Mouse (Mus musculus): ENCODE data around the gene Kcnh1. TPM values are rescaled to one million over a fixed set of nuclear protein-coding genes. Genes with fewer than 3 reads are reported as not detected.

The Kcnh1 gene
- total and polyA plus RNA-seq, 3 experiments: 0.05 TPM; not detected in 2

DNA sequence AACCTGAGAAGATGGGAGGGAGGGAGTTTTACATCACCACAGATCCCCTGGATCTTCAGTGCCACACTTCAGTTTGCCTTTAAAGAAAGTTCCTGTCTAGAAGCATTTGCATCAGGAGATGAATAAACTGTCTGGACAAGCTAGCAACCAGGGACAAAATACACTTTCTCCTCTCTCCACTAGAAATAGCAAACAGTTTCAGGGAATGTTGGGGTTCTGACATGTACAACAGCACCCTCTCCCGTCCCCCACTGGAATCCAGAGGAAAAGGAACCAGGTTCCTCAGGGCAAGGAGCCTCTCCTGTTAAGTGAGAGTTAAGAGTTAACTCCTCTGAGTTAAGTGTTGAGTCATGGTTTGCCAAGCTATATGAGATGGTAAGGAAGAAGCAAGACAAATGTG lies 356.3 kb downstream of the Kcnh1 start:
- Histone ChIP-seq H3K4me3 (ENCODE audit: low read depth, low read length) (no peak overlapping the region), H3K4me1 (ENCODE audit: insufficient read depth, low read depth, low read length) (no peaks in the 10 kb centered on the region), H3K9me3 (replicated peaks) (peaks cover 75% of the 10 kb centered on the region), H3K27me3 (ENCODE audit: insufficient read depth, low read length) (no peaks in the 10 kb centered on the region), H3K36me3 (replicated peaks) (no peaks in the 10 kb centered on the region)
- ATAC-seq (ENCODE audit: extremely low read depth, insufficient number of reproducible peaks, low FRiP score, poor library complexity, severe bottlenecking) (no peak), DNase-seq (ENCODE audit: low spot score) (no peak)
- no peak for TF ChIP-seq GATA2 (IDR thresholded peaks at IDR 0.05; ENCODE audit: borderline replicate concordance, low read depth, low read length)
- no peak for TF ChIP-seq TAL1 (conservative IDR thresholded peaks at IDR 0.05; ENCODE audit: low read depth, low read length)
- no peak for TF ChIP-seq CTCF (IDR thresholded peaks at IDR 0.05; ENCODE audit: low read depth, low read length)
- no peak for TF ChIP-seq GATA1 (IDR thresholded peaks at IDR 0.05; ENCODE audit: borderline replicate concordance, low read length)
- TF ChIP-seq POLR2AphosphoS5 (IDR thresholded peaks at IDR 0.05; ENCODE audit: insufficient replicate concordance, low read depth, low read length): no peak

DNA sequence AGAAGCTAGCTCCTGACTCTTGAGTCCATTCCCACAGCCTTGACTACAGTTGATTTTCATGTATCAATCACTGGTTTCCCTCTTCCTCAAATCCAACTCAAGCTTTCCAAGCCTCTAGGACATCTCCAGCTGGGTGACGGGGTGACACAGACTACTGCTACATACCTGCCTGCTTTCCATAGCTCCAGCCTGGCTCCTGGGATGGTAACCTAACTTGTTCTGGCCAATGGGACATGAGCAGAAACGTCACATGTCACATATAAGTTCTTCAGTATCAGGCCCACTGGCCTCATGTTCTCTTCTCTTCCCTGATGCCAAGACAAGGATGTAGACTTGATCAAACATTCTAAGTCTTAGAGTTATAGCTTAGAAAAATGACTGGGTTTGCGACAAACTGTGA lies 360.0 kb downstream of the Kcnh1 start:
- Histone ChIP-seq H3K4me3 (ENCODE audit: low read depth, low read length) (no peak overlapping the region), H3K4me1 (ENCODE audit: insufficient read depth, low read depth, low read length) (no peaks in the 10 kb centered on the region), H3K9me3 (replicated peaks) (peaks cover 74% of the 10 kb centered on the region), H3K27me3 (ENCODE audit: insufficient read depth, low read length) (no peaks in the 10 kb centered on the region), H3K36me3 (replicated peaks) (no peaks in the 10 kb centered on the region)
- DNase-seq (ENCODE audit: low spot score) (no peak), ATAC-seq (ENCODE audit: extremely low read depth, insufficient number of reproducible peaks, low FRiP score, poor library complexity, severe bottlenecking) (no peak)
- TF ChIP-seq POLR2AphosphoS5 (IDR thresholded peaks at IDR 0.05; ENCODE audit: insufficient replicate concordance, low read depth, low read length): no peak
- no peak for TF ChIP-seq GATA2 (IDR thresholded peaks at IDR 0.05; ENCODE audit: borderline replicate concordance, low read depth, low read length)
- TF ChIP-seq TAL1 (conservative IDR thresholded peaks at IDR 0.05; ENCODE audit: low read depth, low read length): no peak
- no peak for TF ChIP-seq CTCF (IDR thresholded peaks at IDR 0.05; ENCODE audit: low read depth, low read length)
- TF ChIP-seq GATA1 (IDR thresholded peaks at IDR 0.05; ENCODE audit: borderline replicate concordance, low read length): no peak

DNA sequence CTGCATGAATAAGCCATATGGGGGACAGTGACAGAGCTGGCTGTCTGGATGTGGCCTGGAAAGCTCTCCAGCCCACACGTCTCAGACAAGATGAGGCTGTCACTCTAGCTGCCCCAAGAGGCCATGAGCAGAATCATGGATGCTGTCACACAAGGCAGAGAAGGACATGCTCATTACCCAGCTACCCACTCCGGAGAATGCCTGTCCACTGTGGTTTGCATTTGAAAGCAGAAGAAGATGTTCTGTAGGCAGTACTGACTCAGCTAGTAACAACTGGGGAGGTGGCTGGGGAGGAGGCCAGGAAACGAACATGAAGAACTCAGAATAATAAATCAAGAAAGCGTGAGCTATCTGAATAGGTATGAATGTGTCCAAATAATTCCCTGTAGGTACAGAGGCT lies 364.9 kb downstream of the Kcnh1 start:
- peaks cover 60% of the 10 kb centered on the region for H3K9me3 ChIP-seq (replicated peaks)
- no peak for ATAC-seq (ENCODE audit: extremely low read depth, insufficient number of reproducible peaks, low FRiP score, poor library complexity, severe bottlenecking)

DNA sequence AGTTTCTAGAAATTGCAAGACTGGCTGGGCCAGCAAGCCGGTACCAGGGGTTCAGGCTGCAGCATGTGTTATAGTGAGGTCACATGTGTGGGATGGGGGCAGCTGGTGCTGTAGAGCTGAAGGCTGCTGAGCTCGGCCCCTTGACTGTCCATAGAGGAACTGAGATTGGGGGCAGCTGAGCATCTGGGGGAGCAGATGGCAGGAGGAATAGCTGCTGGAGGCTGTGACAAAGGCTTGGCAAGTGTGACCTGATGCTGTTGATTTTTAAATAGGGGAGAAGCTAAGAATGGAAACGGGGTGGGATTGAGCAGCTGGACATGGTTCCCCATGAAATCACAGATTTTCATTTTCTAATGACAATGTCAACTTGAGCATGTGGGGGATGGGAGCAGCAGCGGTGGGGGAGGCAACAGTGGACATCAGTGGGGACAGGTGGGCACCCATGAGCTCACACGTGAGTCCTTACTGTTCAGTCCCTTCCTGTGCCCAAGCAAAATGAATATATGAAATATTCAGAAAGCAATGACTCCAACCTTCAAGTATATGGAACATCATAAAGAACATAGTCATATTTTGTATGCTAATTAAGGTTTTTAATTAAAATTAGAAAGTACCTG lies 367.5 kb downstream of the Kcnh1 start:
- Histone ChIP-seq H3K27me3 (ENCODE audit: insufficient read depth, low read length) (no peaks in the 10 kb centered on the region), H3K9me3 (replicated peaks) (peaks cover 45% of the 10 kb centered on the region), H3K4me1 (ENCODE audit: insufficient read depth, low read depth, low read length) (no peaks in the 10 kb centered on the region), H3K4me3 (ENCODE audit: low read depth, low read length) (no peak overlapping the region), H3K36me3 (replicated peaks) (no peaks in the 10 kb centered on the region)
- no peak for ATAC-seq (ENCODE audit: extremely low read depth, insufficient number of reproducible peaks, low FRiP score, poor library complexity, severe bottlenecking)
- TF ChIP-seq GATA1 (IDR thresholded peaks at IDR 0.05; ENCODE audit: borderline replicate concordance, low read length) (no peak), TAL1 (conservative IDR thresholded peaks at IDR 0.05; ENCODE audit: low read depth, low read length) (no peak), CTCF (IDR thresholded peaks at IDR 0.05; ENCODE audit: low read depth, low read length) (no peak), GATA2 (IDR thresholded peaks at IDR 0.05; ENCODE audit: borderline replicate concordance, low read depth, low read length) (no peak), POLR2AphosphoS5 (IDR thresholded peaks at IDR 0.05; ENCODE audit: insufficient replicate concordance, low read depth, low read length) (no peak)
- no peak for DNase-seq (ENCODE audit: low spot score)

More for the DNA sequence above, 364.9 kb downstream of the Kcnh1 start:
- Histone ChIP-seq H3K36me3 (replicated peaks) (no peaks in the 10 kb centered on the region), H3K4me3 (ENCODE audit: low read depth, low read length) (no peak overlapping the region), H3K4me1 (ENCODE audit: insufficient read depth, low read depth, low read length) (no peaks in the 10 kb centered on the region), H3K27me3 (ENCODE audit: insufficient read depth, low read length) (no peaks in the 10 kb centered on the region)
- no peak for DNase-seq (ENCODE audit: low spot score)
- TF ChIP-seq CTCF (IDR thresholded peaks at IDR 0.05; ENCODE audit: low read depth, low read length): no peak
- TF ChIP-seq GATA2 (IDR thresholded peaks at IDR 0.05; ENCODE audit: borderline replicate concordance, low read depth, low read length): no peak

GRCm38 (mm10) chr1:192559341-192559740 lies 368.8 kb downstream of the Kcnh1 start:
- Histone ChIP-seq H3K4me3 (ENCODE audit: low read depth, low read length) (no peak overlapping the region), H3K4me1 (ENCODE audit: insufficient read depth, low read depth, low read length) (no peaks in the 10 kb centered on the region), H3K27me3 (ENCODE audit: insufficient read depth, low read length) (no peaks in the 10 kb centered on the region), H3K9me3 (replicated peaks) (peaks cover 36% of the 10 kb centered on the region), H3K36me3 (replicated peaks) (no peaks in the 10 kb centered on the region)
- DNase-seq (ENCODE audit: low spot score) (no peak), ATAC-seq (ENCODE audit: extremely low read depth, insufficient number of reproducible peaks, low FRiP score, poor library complexity, severe bottlenecking) (no peak)
- TF ChIP-seq POLR2AphosphoS5 (IDR thresholded peaks at IDR 0.05; ENCODE audit: insufficient replicate concordance, low read depth, low read length) (no peak), GATA1 (IDR thresholded peaks at IDR 0.05; ENCODE audit: borderline replicate concordance, low read length) (no peak), GATA2 (IDR thresholded peaks at IDR 0.05; ENCODE audit: borderline replicate concordance, low read depth, low read length) (no peak), CTCF (IDR thresholded peaks at IDR 0.05; ENCODE audit: low read depth, low read length) (no peak), TAL1 (conservative IDR thresholded peaks at IDR 0.05; ENCODE audit: low read depth, low read length) (no peak)

Other genes starting within 250 kb of the Kcnh1 start
- not detected in 2 replicates for gene Rd3, start 213.4 kb upstream of the Kcnh1 start, total RNA-seq (2014; fragmentation: Nextera tagmentation)
- gene Rd3, start 213.4 kb upstream of the Kcnh1 start, total RNA-seq (2017): 0.12 TPM in 1 of 2 replicates, not detected in the other
- gene Rd3, start 213.4 kb upstream of the Kcnh1 start, polyA plus RNA-seq (2012): not detected in 2 replicates
- gene Traf5, start 98.2 kb upstream of the Kcnh1 start, total RNA-seq (2014; fragmentation: Nextera tagmentation): 3.5 and 6.8 TPM in 2 replicates
- 3.5 and 4.7 TPM in 2 replicates for gene Traf5, start 98.2 kb upstream of the Kcnh1 start, total RNA-seq (2017)
- 1.1 and 1.6 TPM in 2 replicates for gene Traf5, start 98.2 kb upstream of the Kcnh1 start, polyA plus RNA-seq (2012)
- gene Rcor3, start 52.7 kb upstream of the Kcnh1 start, total RNA-seq (2014; fragmentation: Nextera tagmentation): 73.9 and 74.8 TPM in 2 replicates
- gene Rcor3, start 52.7 kb upstream of the Kcnh1 start, total RNA-seq (2017): 39.4 and 41.1 TPM in 2 replicates
- gene Rcor3, start 52.7 kb upstream of the Kcnh1 start, polyA plus RNA-seq (2012): 22.7 and 24.2 TPM in 2 replicates

Measured in G1E (cell line).